Mouse (Mus musculus) limb, embryonic 10.5 days (tissue): ENCODE data around the gene Rps28. TPM values are rescaled to one million over a fixed set of nuclear protein-coding genes. Genes with fewer than 3 reads are reported as not detected.

Experiments
- DNase-seq: peaks from one replicate; pipeline ENCODE4 v3.0.0-alpha.2; 2017; ENCODE audit warnings: low spot score
- H3K27ac ChIP-seq: fragments of 300-500 bp; sonication (generic); 2 replicates; pipeline ENCODE4 v1.5.1; 2016; ENCODE audit warnings: mild to moderate bottlenecking
- H3K27me3 ChIP-seq: fragments of 300-500 bp; sonication (generic); 2 replicates; pipeline ENCODE4 v1.6.1; 2016; ENCODE audit warnings: low read depth, mild to moderate bottlenecking; ENCODE audit not compliant: poor library complexity, severe bottlenecking
- H3K36me3 ChIP-seq: fragments of 300-500 bp; sonication (generic); 2 replicates; pipeline ENCODE4 v1.6.1; 2016; ENCODE audit warnings: mild to moderate bottlenecking, moderate library complexity
- H3K4me1 ChIP-seq: fragments of 300-500 bp; sonication (generic); 2 replicates; pipeline ENCODE4 v1.6.1; 2016
- H3K4me3 ChIP-seq: fragments of 300-500 bp; sonication (generic); 2 replicates; pipeline ENCODE4 v1.5.1; 2016; ENCODE audit warnings: mild to moderate bottlenecking, moderate library complexity
- H3K9me3 ChIP-seq: fragments of 300-500 bp; sonication (generic); replicated peaks from 2 replicates; pipeline ENCODE4 v1.6.1; 2016; ENCODE audit warnings: mild to moderate bottlenecking
- WGBS: fragments of 180-500 bp; shearing (Covaris S2); methylation state at CpG from one replicate; pipeline ENCODE4 v1.1.7; 2016; 5-methylcytosine and 5-hydroxymethylcytosine counted together
- polyA plus RNA-seq: library from polyadenylated mRNA; unstranded; fragments of >200 nt; fragmentation: Nextera tagmentation; extraction: Ambion mirVana; gene quantifications from 2 replicates; pipeline ENCODE4 v1.2.1, GENCODE M21; 2016

Rps28 gene
- polyA plus RNA-seq, 1 experiment from 2014 or later, result 867 TPM

GRCm38 (mm10) chr17:33807181-33807888 lies 17.0 kb downstream of the Rps28 start:
- no peak for DNase-seq
- peaks cover 14% of the 10 kb centered on the region for H3K27me3 ChIP-seq
- no peak overlapping the region for H3K4me3 ChIP-seq
- H3K27ac ChIP-seq, result no peak overlapping the region
- no peaks in the 10 kb centered on the region for H3K9me3 ChIP-seq
- H3K36me3 ChIP-seq, result no peaks in the 10 kb centered on the region
- 56% methylated on average over 8 of the region's 9 CpGs for WGBS
- H3K4me1 ChIP-seq, result peaks cover 17% of the 10 kb centered on the region

GRCm38 (mm10) chr17:33804745-33805144 lies 19.6 kb downstream of the Rps28 start:
- no peak for DNase-seq
- H3K9me3 ChIP-seq, result no peaks in the 10 kb centered on the region
- 65% methylated on average over 1 of the region's 1 CpGs for WGBS
- H3K27me3 ChIP-seq, result no peaks in the 10 kb centered on the region
- H3K36me3 ChIP-seq, result no peaks in the 10 kb centered on the region
- peaks cover 7% of the 10 kb centered on the region for H3K4me1 ChIP-seq
- no peak overlapping the region for H3K27ac ChIP-seq
- no peak overlapping the region for H3K4me3 ChIP-seq

- no peak overlapping the region for H3K27ac ChIP-seq
- no peak for DNase-seq
- H3K4me3 ChIP-seq, result no peak overlapping the region
- WGBS, result 60% methylated on average over 4 of the region's 4 CpGs
- no peaks in the 10 kb centered on the region for H3K9me3 ChIP-seq
- peaks cover 7% of the 10 kb centered on the region for H3K4me1 ChIP-seq
- no peaks in the 10 kb centered on the region for H3K27me3 ChIP-seq
- H3K36me3 ChIP-seq, result no peaks in the 10 kb centered on the region
These were observed 20.2 kb downstream of the Rps28 start for GRCm38 (mm10) chr17:33804205-33804604.

- no peaks in the 10 kb centered on the region for H3K36me3 ChIP-seq
- H3K4me3 ChIP-seq, result no peak overlapping the region
- no peak for DNase-seq
- H3K4me1 ChIP-seq, result no peaks in the 10 kb centered on the region
- no peaks in the 10 kb centered on the region for H3K27me3 ChIP-seq
- H3K27ac ChIP-seq, result no peak overlapping the region
- H3K9me3 ChIP-seq, result no peaks in the 10 kb centered on the region
- WGBS, result 8% methylated on average over 2 of the region's 2 CpGs
These were observed 22.1 kb downstream of the Rps28 start for GRCm38 (mm10) chr17:33802221-33802620.

- H3K4me3 ChIP-seq, result no peak overlapping the region
- no peaks in the 10 kb centered on the region for H3K9me3 ChIP-seq
- 72% methylated on average over 1 of the region's 1 CpGs for WGBS
- no peaks in the 10 kb centered on the region for H3K27me3 ChIP-seq
- H3K27ac ChIP-seq, result no peak overlapping the region
- H3K36me3 ChIP-seq, result no peaks in the 10 kb centered on the region
- no peak for DNase-seq
- H3K4me1 ChIP-seq, result no peaks in the 10 kb centered on the region
These were observed 25.1 kb downstream of the Rps28 start for GRCm38 (mm10) chr17:33799277-33799676.

DNA sequence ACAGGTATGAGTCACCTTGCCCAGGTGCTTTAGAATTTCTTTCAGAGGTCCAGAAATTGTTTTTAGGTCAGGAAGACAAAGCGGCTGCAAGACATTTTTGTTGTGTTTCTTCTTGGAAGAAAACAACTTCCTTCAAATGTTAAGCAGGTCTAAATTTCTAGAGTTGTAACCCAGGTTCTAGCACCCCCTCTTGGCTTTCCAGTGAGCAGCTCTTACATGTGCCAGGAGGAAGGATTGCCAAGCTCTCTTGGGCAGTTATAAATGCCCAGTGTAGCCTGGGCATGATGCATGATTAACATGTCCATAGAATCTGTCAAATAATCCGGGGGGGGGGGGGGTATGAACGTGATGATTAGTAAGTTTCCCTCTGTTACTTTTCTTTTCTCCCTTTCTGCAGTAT lies 26.1 kb downstream of the Rps28 start:
- H3K4me3 ChIP-seq, result no peak overlapping the region
- DNase-seq, result no peak
- no peaks in the 10 kb centered on the region for H3K27me3 ChIP-seq
- 58% methylated on average over 3 of the region's 3 CpGs for WGBS
- H3K9me3 ChIP-seq, result no peaks in the 10 kb centered on the region
- no peaks in the 10 kb centered on the region for H3K4me1 ChIP-seq
- no peaks in the 10 kb centered on the region for H3K36me3 ChIP-seq
- H3K27ac ChIP-seq, result no peak overlapping the region

DNA sequence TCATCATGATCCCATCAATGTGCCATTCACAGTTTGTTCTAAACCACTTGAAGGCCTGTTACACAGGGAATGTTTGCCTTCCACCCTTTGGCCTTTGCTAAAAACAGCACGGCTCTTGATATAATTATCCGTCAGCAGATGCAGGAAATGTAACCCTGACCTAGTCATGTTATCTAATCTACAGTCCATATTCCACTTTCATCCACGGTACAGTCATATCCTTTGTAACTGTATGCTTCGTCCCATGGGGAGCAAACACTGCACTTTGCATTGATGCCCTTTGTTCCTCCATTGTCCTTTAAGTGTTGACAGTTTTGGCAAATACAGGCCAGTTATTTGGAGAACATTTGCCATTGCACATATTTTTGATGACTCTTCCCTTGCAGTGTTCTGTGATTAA lies 35.6 kb downstream of the Rps28 start:
- WGBS, result 89% methylated on average over 4 of the region's 4 CpGs
- Histone ChIP-seq H3K4me3 (no peak overlapping the region), H3K4me1 (peaks cover 9% of the 10 kb centered on the region), H3K27me3 (no peaks in the 10 kb centered on the region), H3K27ac (no peak overlapping the region), H3K9me3 (no peaks in the 10 kb centered on the region), H3K36me3 (no peaks in the 10 kb centered on the region)
- no peak for DNase-seq

DNA sequence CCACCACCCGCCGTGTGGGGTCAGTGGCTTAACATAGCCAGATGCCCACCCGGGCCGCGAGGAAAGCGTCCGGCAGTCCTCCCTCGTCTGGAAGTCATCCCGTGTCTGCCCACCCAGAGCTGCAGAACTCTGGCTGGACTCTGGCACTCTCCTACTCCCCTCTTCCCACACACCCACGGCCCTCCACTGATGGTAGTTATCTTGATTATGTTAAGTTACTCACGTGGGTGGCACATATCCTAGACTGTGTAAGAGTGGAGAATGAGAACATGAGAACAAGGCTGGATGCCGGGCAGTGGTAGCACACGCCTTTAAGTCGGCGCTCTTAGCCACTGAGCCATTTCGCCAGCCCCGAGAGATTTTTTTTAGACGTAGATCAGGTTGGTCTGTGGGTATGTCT lies 38.0 kb downstream of the Rps28 start:
- Histone ChIP-seq H3K36me3 (no peaks in the 10 kb centered on the region), H3K27ac (no peak overlapping the region), H3K4me1 (peaks cover 24% of the 10 kb centered on the region), H3K4me3 (no peak overlapping the region), H3K9me3 (no peaks in the 10 kb centered on the region), H3K27me3 (no peaks in the 10 kb centered on the region)
- no peak for DNase-seq
- 85% methylated on average over 18 of the region's 18 CpGs for WGBS

GRCm38 (mm10) chr17:33784939-33785338 lies 39.4 kb downstream of the Rps28 start:
- Histone ChIP-seq H3K27me3 (no peaks in the 10 kb centered on the region), H3K27ac (no peak overlapping the region), H3K9me3 (no peaks in the 10 kb centered on the region), H3K4me3 (no peak overlapping the region), H3K4me1 (peaks cover 38% of the 10 kb centered on the region), H3K36me3 (no peaks in the 10 kb centered on the region)
- DNase-seq, result no peak
- WGBS, result 90% methylated on average over 2 of the region's 2 CpGs

- H3K4me1 ChIP-seq, result peaks cover 53% of the 10 kb centered on the region
- no peaks in the 10 kb centered on the region for H3K9me3 ChIP-seq
- H3K36me3 ChIP-seq, result peaks cover under 1% of the 10 kb centered on the region; the same call in 1 of the 2 replicates
- no peak overlapping the region for H3K4me3 ChIP-seq
- no peaks in the 10 kb centered on the region for H3K27me3 ChIP-seq
- DNase-seq, result no peak
- H3K27ac ChIP-seq, result no peak overlapping the region
These were observed 41.0 kb downstream of the Rps28 start for GRCm38 (mm10) chr17:33783408-33783807.

- Histone ChIP-seq H3K27me3 (no peaks in the 10 kb centered on the region), H3K4me1 (peaks cover 60% of the 10 kb centered on the region), H3K9me3 (no peaks in the 10 kb centered on the region), H3K36me3 (peaks cover 14% of the 10 kb centered on the region), H3K27ac (peak overlapping the region; percentile 90), H3K4me3 (peak overlapping the region; percentile 67)
- peak; percentile 32 for DNase-seq
- WGBS, result 38% methylated on average over 4 of the region's 4 CpGs
These were observed 42.3 kb downstream of the Rps28 start for GRCm38 (mm10) chr17:33782067-33782466.

GRCm38 (mm10) chr17:33781124-33781977 lies 43.0 kb downstream of the Rps28 start, which contains the start of gene Angptl4:
Angptl4 (minus strand) TSS chr17:33781830.
- H3K4me1 ChIP-seq, result peaks cover 60% of the 10 kb centered on the region
- WGBS, result 3% methylated on average over 50 of the region's 50 CpGs

DNA sequence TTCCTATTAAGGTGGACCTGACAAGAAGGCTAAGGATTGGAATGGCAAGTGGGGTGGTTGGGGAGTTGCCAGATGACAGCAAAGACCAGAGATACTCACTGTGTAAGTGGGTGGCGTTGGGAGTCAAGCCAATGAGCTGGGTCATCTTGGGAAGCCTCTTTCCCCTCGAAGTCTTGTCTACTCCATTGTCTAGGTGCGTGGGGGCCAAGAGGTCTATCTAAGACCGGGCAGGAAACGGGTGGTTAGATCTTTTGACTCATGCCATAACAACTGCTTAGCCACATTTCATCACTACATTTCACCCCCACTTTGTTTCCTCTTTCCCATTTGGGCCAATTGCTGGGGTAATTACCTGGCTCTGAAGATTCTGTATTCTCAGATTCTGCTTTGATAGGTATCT lies 43.9 kb downstream of the Rps28 start:
- WGBS, result 91% methylated on average over 5 of the region's 5 CpGs
- H3K36me3 ChIP-seq, result peaks cover 30% of the 10 kb centered on the region
- no peak for DNase-seq

More at GRCm38 (mm10) chr17:33781124-33781977, 43.0 kb downstream of the Rps28 start, which contains the start of gene Angptl4:
- peaks cover 21% of the 10 kb centered on the region for H3K36me3 ChIP-seq
- peak within 1 kb of the TSS; percentile 90 for H3K27ac ChIP-seq
- no peaks in the 10 kb centered on the region for H3K9me3 ChIP-seq
- no peaks in the 10 kb centered on the region for H3K27me3 ChIP-seq
- H3K4me3 ChIP-seq, result peak within 1 kb of the TSS; percentile 67
- peak; percentile 72 for DNase-seq

More for the DNA sequence above, 43.9 kb downstream of the Rps28 start:
- no peaks in the 10 kb centered on the region for H3K27me3 ChIP-seq
- H3K27ac ChIP-seq, result peak overlapping the region; percentile 90
- H3K4me1 ChIP-seq, result peaks cover 52% of the 10 kb centered on the region
- no peaks in the 10 kb centered on the region for H3K9me3 ChIP-seq
- H3K4me3 ChIP-seq, result peak overlapping the region; percentile 67
